Mouse (Mus musculus) small intestine, adult 2 months (tissue): ENCODE results near the gene March5.

Experiments used
- CTCF ChIP-seq: fragments of 200-500 bp; IDR thresholded peaks from 2 replicates; pipeline ENCODE4 v1.5.1; 2012; ENCODE audit warnings: low read depth, mild to moderate bottlenecking, control low read depth, inconsistent platforms, low read length, moderate library complexity, mixed read lengths; ENCODE audit not compliant: insufficient replicate concordance, insufficient read length; ENCODE audit errors: extremely low read depth
- POLR2A ChIP-seq: fragments of 200-500 bp; IDR thresholded peaks from 2 replicates; pipeline ENCODE4 v1.6.1; 2012; ENCODE audit warnings: low read depth, mild to moderate bottlenecking, control low read depth, inconsistent platforms, low read length, moderate library complexity

DNA sequence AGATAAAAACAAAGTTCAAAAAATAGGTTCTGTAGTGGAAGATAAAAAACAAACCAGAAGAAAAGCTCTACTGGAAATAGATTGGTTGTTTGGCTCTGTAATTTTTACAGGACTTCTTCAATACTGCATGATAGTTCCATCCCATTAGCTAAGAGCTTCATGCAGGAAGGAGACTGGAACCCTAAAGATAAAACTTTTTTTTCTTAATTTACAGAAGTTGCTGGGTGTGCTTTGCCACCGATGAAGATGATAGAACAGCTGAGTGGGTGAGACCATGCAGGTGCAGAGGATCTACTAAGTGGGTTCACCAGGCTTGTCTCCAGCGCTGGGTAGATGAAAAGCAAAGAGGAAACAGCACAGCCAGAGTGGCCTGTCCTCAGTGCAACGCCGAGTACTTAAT is 3.1 kb downstream of the March5 start:
- TF ChIP-seq CTCF, result no peak
- no peak for TF ChIP-seq POLR2A
